24 mouse cellular contexts compared by ENCODE assay signal in the genomic region with DNA sequence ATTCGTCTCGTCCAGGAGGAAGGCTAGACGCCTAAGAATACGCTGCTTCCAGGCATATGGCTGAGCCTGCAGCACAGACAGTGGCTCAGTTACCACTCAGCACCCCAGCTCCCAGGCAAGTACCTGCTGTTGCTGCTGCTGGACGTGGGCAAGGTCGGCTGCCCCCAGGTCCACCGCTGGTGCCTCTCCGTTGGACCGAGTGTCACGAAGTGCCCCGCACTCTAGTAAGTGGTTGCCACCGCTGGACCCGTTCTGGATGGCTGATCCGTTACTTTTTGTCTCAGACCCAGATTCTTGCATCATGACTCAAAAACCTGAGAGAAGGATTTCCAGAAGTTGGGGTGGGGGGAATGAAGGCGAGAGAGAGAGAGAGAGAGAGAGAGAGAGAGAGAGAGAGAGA.
A peak's percentile ranks its signal among the peaks of the same experiment; 100 is the strongest.
DNase-seq lines count a peak whose midpoint lies in the region; ATAC-seq and TF ChIP-seq lines count a peak whose summit lies in the region.
"Had no signal": no experiment of that assay in that cellular context is flagged by ENCODE, and none has a peak within 500 bp of the region (broad histone marks: within the 10 kb centered on the region; RNA-seq: fewer than 3 reads in every experiment).

No protein-coding gene starts in this region.

- no peaks in the 10 kb centered on the region for H3K27me3 ChIP-seq in kidney, embryonic 15.5 days
- no peaks in the 10 kb centered on the region for H3K27me3 ChIP-seq in kidney, embryonic 16.5 days (ENCODE audit: insufficient read depth, low read length)
- H3K27me3 ChIP-seq: forebrain, embryonic 15.5 days; heart, embryonic 13.5 days had no signal

- intact Hi-C loops in gastrocnemius, adult 2 months (cut with DNase I): loop anchor here (5.0 kb wide), 1 partner anchor 320 kb away; no protein-coding TSS in a partner anchor

- 70% methylated on average over 15 of the region's 15 CpGs for WGBS in kidney, embryonic 15.5 days
- WGBS in kidney, embryonic 16.5 days: 66% methylated on average over 15 of the region's 15 CpGs

- DNase-seq in gastrocnemius, adult 2 months: no peak
- DNase-seq in gastrocnemius, postnatal 4 days (ENCODE audit: low spot score in 2 of 2): no peak
- peak; percentile 12 for DNase-seq in kidney, adult 9 months
- DNase-seq in kidney, postnatal 25 days: peak; percentile 16 to 64
- DNase-seq in spleen, postnatal 4 days (ENCODE audit: low spot score in 2 of 2): no peak
- DNase-seq: adrenal gland, adult 2 months; adrenal gland, postnatal 14 days; cerebellum, adult 11 months; cerebellum, adult 2 months; cerebellum, adult 9-11 months; cerebellum, postnatal 25 days; gastrocnemius, postnatal 10 days; gastrocnemius, postnatal 36 days; heart, adult 18-20 months; heart, postnatal 14 days; heart, postnatal 4 days had no signal

- H3K27ac ChIP-seq in gastrocnemius, adult 2 months: peak overlapping the region; percentile 17; the same call in 1 of the 2 replicates
- H3K27ac ChIP-seq in kidney, embryonic 15.5 days: no peak overlapping the region
- no peak overlapping the region for H3K27ac ChIP-seq in kidney, embryonic 16.5 days (ENCODE audit: low read length)
- H3K27ac ChIP-seq: forebrain, embryonic 15.5 days; heart, embryonic 13.5 days; hindbrain, embryonic 14.5 days; hindbrain, postnatal 0 days had no signal

- peaks cover 23% of the 10 kb centered on the region for H3K4me1 ChIP-seq in kidney, embryonic 15.5 days
- H3K4me1 ChIP-seq in kidney, embryonic 16.5 days (ENCODE audit: insufficient read depth, low read length): peaks cover 19% of the 10 kb centered on the region

- H3K36me3 ChIP-seq in kidney, embryonic 15.5 days: no peaks in the 10 kb centered on the region
- H3K36me3 ChIP-seq in kidney, embryonic 16.5 days (ENCODE audit: insufficient read depth, low read length): no peaks in the 10 kb centered on the region
- H3K36me3 ChIP-seq: forebrain, embryonic 15.5 days; heart, embryonic 13.5 days had no signal

- ATAC-seq in kidney, embryonic 15.5 days (replicated peaks; ENCODE audit: low FRiP score): no peak
- no peak for ATAC-seq in kidney, embryonic 16.5 days (ENCODE audit: low FRiP score, low TSS enrichment)
- ATAC-seq: CD4-positive, CD25-positive, alpha-beta regulatory T cell, adult 4 months; forebrain, embryonic 15.5 days; hindbrain, postnatal 0 days; inflammation-experienced regulatory T-cells, adult 6 months had no signal

- H3K4me3 ChIP-seq in gastrocnemius, adult 2 months: no peak overlapping the region
- no peak overlapping the region for H3K4me3 ChIP-seq in kidney, embryonic 15.5 days (replicated peaks)
- H3K4me3 ChIP-seq in kidney, embryonic 16.5 days (ENCODE audit: low read length): no peak overlapping the region
- H3K4me3 ChIP-seq: forebrain, embryonic 15.5 days; heart, embryonic 13.5 days had no signal

- H3K9ac ChIP-seq in kidney, embryonic 15.5 days: no peak overlapping the region
- no peak overlapping the region for H3K9ac ChIP-seq in kidney, embryonic 16.5 days (replicated peaks; ENCODE audit: low read length)
- H3K9ac ChIP-seq: forebrain, embryonic 15.5 days; heart, embryonic 13.5 days; hindbrain, embryonic 14.5 days had no signal

- no peaks in the 10 kb centered on the region for H3K9me3 ChIP-seq in kidney, embryonic 15.5 days (replicated peaks)
- no peaks in the 10 kb centered on the region for H3K9me3 ChIP-seq in kidney, embryonic 16.5 days (ENCODE audit: low read length)
- H3K9me3 ChIP-seq: forebrain, embryonic 15.5 days; heart, embryonic 13.5 days had no signal

- H3K4me2 ChIP-seq in kidney, embryonic 15.5 days: no peak overlapping the region
- H3K4me2 ChIP-seq in kidney, embryonic 16.5 days (replicated peaks; ENCODE audit: low read depth, low read length): no peak overlapping the region
- H3K4me2 ChIP-seq: forebrain, embryonic 15.5 days; heart, embryonic 13.5 days; hindbrain, embryonic 14.5 days had no signal

- no peak for TF ChIP-seq CTCF in gastrocnemius, adult 2 months (IDR thresholded peaks at IDR 0.05)

Comparison
In these comparisons a context has a peak if more than half of its experiments do, and no peak if none do; other contexts are left out.
1. DNase-seq: peak in kidney, adult 9 months (single experiment) and kidney, postnatal 25 days (2 of 2); none in gastrocnemius, adult 2 months (single experiment), gastrocnemius, postnatal 4 days (0 of 2) and spleen, postnatal 4 days (0 of 2).